Mouse (Mus musculus) lung, postnatal 4 days (tissue): ENCODE measurements at regions not wholly inside any gene's neighbourhood (a gene's known extent, or its start where the extent isn't known, plus 50 kb on each side); places are given as distances from the start of the nearest gene placed in this dataset.
A peak's percentile ranks its signal among the peaks of the same experiment; 100 is the strongest.

Experiments
- DNase-seq, 2 experiments: peaks; one replicate each; pipeline ENCODE4 v3.0.0; 2021

- DNase-seq = no peak
These were observed 256.3 kb upstream of the Mme start for GRCm38 (mm10) chr3:62985033-62985432.

GRCm38 (mm10) chr3:62976906-62977305, 264.4 kb upstream of the Mme start:
- no peak for DNase-seq

- no peak for DNase-seq
These were observed 278.1 kb upstream of the Mme start for GRCm38 (mm10) chr3:62963244-62963643.

- DNase-seq = peak; percentile 14 to 24
These were observed 278.7 kb upstream of the Mme start for GRCm38 (mm10) chr3:62962608-62963007.

GRCm38 (mm10) chr3:62945356-62945755, 296.0 kb upstream of the Mme start:
- no peak for DNase-seq

- DNase-seq = no peak
These were observed 302.7 kb upstream of the Mme start for GRCm38 (mm10) chr3:62938601-62939000.

GRCm38 (mm10) chr3:62924441-62924840, 316.9 kb upstream of the Mme start:
- no peak for DNase-seq

GRCm38 (mm10) chr3:62916899-62917298, 312.0 kb upstream of the Gpr149 start:
- no peak for DNase-seq

GRCm38 (mm10) chr3:62885104-62885503, 280.2 kb upstream of the Gpr149 start:
- DNase-seq = no peak

- DNase-seq = no peak
These were observed 277.6 kb upstream of the Gpr149 start for GRCm38 (mm10) chr3:62882310-62883073.

GRCm38 (mm10) chr3:62860731-62861130, 255.8 kb upstream of the Gpr149 start:
- DNase-seq = peak in 1 of 2 experiments; percentile 7

- no peak for DNase-seq
These were observed 230.9 kb upstream of the Gpr149 start for GRCm38 (mm10) chr3:62835695-62836476.

- no peak for DNase-seq
These were observed 219.0 kb upstream of the Gpr149 start for GRCm38 (mm10) chr3:62823892-62824291.

GRCm38 (mm10) chr3:62801044-62801443, 196.1 kb upstream of the Gpr149 start:
- DNase-seq = peak; percentile 53 to 75

- no peak for DNase-seq
These were observed 181.3 kb upstream of the Gpr149 start for GRCm38 (mm10) chr3:62786233-62786632.
